Mouse (Mus musculus): ENCODE measurements around the gene Wnt4. TPM values are rescaled to one million over a fixed set of nuclear protein-coding genes. Genes with fewer than 3 reads are reported as not detected.
A peak's percentile ranks its signal among the peaks of the same experiment; 100 is the strongest.

Wnt4 gene
- polyA plus RNA-seq, 1 experiment from 2014 or later = 8.7 TPM

DNA sequence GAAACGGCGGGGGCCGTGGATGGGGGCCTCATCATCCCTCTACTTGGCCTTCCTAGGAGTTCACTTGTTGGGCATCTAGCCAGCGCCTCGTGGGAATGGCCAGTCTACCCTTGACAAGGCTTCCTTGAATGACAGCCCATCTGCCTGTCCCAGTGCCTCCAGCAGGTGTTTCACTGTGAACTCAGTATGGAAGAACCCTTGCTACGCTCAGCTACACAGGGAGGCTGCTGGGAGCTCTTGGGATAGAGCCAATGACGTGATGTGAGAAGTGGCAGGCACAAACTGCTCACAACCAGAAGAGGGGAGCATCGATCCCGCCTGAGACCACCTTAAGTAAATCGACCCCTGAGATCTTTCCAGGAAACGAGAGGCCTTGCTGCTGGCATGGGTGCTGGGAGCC, 23.7 kb upstream of the Wnt4 start:
- ATAC-seq (ENCODE audit: insufficient read depth, low FRiP score) = no peak
- WGBS = 65% methylated on average over 11 of the region's 11 CpGs

DNA sequence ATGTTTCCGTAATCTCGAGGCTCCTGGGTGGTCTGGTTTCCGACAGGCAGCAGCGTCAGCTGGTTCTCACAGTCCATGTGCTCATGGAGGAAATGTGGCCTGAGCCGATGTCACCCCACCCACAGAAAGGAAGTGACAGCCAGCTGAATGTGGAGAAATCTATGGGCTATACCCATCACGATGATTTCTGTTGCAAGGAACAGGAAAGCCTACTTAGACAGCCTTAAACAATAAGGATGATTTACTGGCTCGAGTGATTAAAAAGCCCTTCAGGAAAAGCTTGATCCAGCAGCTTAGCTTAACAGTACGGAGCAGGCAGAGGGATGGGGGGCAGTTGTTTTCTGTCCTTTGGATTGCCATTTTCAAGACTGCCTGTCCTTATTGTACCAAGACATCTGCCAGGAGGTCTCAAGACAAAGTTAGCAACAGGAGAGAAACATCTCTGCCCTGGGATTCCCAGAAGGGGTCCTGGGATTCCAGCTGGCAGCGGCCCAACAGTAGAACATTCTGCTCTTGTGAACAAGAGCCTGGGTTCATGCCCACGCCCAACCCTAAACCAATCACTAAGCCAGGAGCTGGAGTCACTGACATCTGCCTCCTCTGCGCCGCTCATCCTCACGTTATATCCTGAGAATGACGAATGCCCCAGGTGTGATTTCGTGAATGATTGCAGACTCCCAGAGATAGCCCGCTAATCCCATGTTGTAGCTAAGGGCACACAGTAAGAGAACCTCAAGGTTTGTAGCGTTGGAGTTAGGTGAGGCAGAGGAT, 22.9 kb upstream of the Wnt4 start:
- 67% methylated on average over 17 of the region's 17 CpGs for WGBS
- peak overlapping the region; percentile 60; the same call in 1 of the 2 replicates for H3K27ac ChIP-seq (ENCODE audit: low read length)
- no peak overlapping the region for H3K4me3 ChIP-seq (replicated peaks; ENCODE audit: low read length)
- no peaks in the 10 kb centered on the region for H3K36me3 ChIP-seq (ENCODE audit: control insufficient read depth, insufficient read depth, low read length)
- no peak for ATAC-seq (ENCODE audit: insufficient read depth, low FRiP score)
- no peak overlapping the region for H3K9ac ChIP-seq (ENCODE audit: low read length)
- H3K9me3 ChIP-seq (replicated peaks; ENCODE audit: control insufficient read depth, low read length) = no peaks in the 10 kb centered on the region
- H3K27me3 ChIP-seq (ENCODE audit: control insufficient read depth, insufficient read depth, low read length) = no peaks in the 10 kb centered on the region
- peaks cover 15% of the 10 kb centered on the region for H3K4me1 ChIP-seq (ENCODE audit: control insufficient read depth, insufficient read depth, low read length)
- no peak overlapping the region for H3K4me2 ChIP-seq (ENCODE audit: low read depth, low read length)

More for the DNA sequence above, 23.7 kb upstream of the Wnt4 start:
- peaks cover 15% of the 10 kb centered on the region for H3K4me1 ChIP-seq (ENCODE audit: control insufficient read depth, insufficient read depth, low read length)
- no peaks in the 10 kb centered on the region for H3K9me3 ChIP-seq (replicated peaks; ENCODE audit: control insufficient read depth, low read length)
- H3K9ac ChIP-seq (ENCODE audit: low read length) = no peak overlapping the region
- no peak overlapping the region for H3K4me2 ChIP-seq (ENCODE audit: low read depth, low read length)
- H3K27ac ChIP-seq (ENCODE audit: low read length) = no peak overlapping the region
- no peaks in the 10 kb centered on the region for H3K36me3 ChIP-seq (ENCODE audit: control insufficient read depth, insufficient read depth, low read length)
- H3K4me3 ChIP-seq (replicated peaks; ENCODE audit: low read length) = no peak overlapping the region
- no peaks in the 10 kb centered on the region for H3K27me3 ChIP-seq (ENCODE audit: control insufficient read depth, insufficient read depth, low read length)

DNA sequence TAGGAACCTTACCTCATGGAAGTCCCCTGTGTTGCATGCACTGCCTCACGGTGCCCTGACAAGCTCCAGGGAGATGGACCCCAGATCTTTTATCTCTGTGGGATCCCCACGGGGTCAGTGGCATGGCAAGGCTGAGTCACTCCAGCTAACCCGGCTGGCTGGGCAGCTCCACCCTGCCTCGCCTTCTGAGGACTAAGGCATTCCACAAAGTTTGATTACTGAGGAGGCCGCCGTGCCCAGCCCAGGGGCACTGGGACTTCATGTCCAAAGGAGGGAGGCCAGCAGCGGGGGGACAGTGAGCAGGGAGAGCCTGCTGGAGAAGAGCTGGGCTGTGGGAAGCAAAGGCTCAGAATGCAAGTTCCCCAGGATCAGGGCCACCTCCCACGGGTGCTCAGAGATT, 21.7 kb upstream of the Wnt4 start:
- H3K9me3 ChIP-seq (replicated peaks; ENCODE audit: control insufficient read depth, low read length) = no peaks in the 10 kb centered on the region
- no peak overlapping the region for H3K4me3 ChIP-seq (replicated peaks; ENCODE audit: low read length)
- WGBS = 44% methylated on average over 8 of the region's 8 CpGs
- H3K4me1 ChIP-seq (ENCODE audit: control insufficient read depth, insufficient read depth, low read length) = peaks cover 8% of the 10 kb centered on the region; the same call in 1 of the 2 replicates
- no peak overlapping the region for H3K9ac ChIP-seq (ENCODE audit: low read length)
- no peak overlapping the region for H3K4me2 ChIP-seq (ENCODE audit: low read depth, low read length)
- H3K27ac ChIP-seq (ENCODE audit: low read length) = peak overlapping the region; percentile 60; the same call in 1 of the 2 replicates
- no peaks in the 10 kb centered on the region for H3K36me3 ChIP-seq (ENCODE audit: control insufficient read depth, insufficient read depth, low read length)
- H3K27me3 ChIP-seq (ENCODE audit: control insufficient read depth, insufficient read depth, low read length) = no peaks in the 10 kb centered on the region
- peak; percentile 85 for ATAC-seq (ENCODE audit: insufficient read depth, low FRiP score)

DNA sequence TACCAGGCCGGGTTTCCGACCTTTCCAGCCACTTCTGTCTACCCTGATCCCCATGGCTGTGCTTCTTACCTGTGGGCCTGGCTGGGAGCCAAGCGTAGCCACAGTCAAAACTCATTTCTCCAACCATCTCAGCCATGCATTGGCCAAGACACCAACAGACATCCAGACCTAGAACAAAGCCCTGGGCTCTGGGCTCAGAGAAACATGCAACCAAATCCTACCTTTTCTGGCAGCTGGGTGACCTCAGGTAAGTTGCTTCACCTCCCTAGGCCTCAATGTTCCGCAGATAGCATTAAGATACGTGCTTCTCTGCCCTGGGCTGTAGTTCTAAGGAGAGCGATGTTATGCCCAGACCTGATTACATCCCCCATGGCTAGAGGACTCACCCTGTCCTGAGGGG, 15.5 kb upstream of the Wnt4 start:
- Histone ChIP-seq H3K4me1 (ENCODE audit: control insufficient read depth, insufficient read depth, low read length) (peaks cover 4% of the 10 kb centered on the region; the same call in 1 of the 2 replicates), H3K4me3 (replicated peaks; ENCODE audit: low read length) (no peak overlapping the region), H3K4me2 (ENCODE audit: low read depth, low read length) (no peak overlapping the region), H3K27ac (ENCODE audit: low read length) (no peak overlapping the region), H3K9ac (ENCODE audit: low read length) (no peak overlapping the region), H3K9me3 (replicated peaks; ENCODE audit: control insufficient read depth, low read length) (no peaks in the 10 kb centered on the region), H3K36me3 (ENCODE audit: control insufficient read depth, insufficient read depth, low read length) (no peaks in the 10 kb centered on the region), H3K27me3 (ENCODE audit: control insufficient read depth, insufficient read depth, low read length) (no peaks in the 10 kb centered on the region)
- WGBS = 86% methylated on average over 6 of the region's 6 CpGs
- no peak for ATAC-seq (ENCODE audit: insufficient read depth, low FRiP score)

DNA sequence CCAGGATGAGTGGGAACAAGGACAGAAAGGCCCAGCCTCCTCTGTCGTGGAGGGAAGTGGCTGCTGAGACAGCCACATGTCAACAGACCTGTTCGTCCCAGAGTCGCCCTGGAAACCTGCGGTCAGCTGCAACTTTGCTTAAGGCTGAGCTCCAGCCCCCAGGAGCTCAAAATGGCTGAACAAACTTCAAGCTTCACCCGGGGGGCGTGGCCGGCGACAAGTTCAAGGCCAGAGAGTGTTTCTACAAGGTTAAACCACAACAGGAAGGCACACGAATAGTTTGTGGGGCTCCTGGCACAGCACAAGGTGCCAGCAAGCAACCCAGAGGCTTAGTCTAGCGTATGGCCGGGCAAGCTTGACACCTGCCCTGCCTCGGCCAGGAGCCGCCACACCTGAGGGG, 13.2 kb upstream of the Wnt4 start:
- WGBS = 72% methylated on average over 13 of the region's 13 CpGs
- Histone ChIP-seq H3K9me3 (replicated peaks; ENCODE audit: control insufficient read depth, low read length) (no peaks in the 10 kb centered on the region), H3K4me1 (ENCODE audit: control insufficient read depth, insufficient read depth, low read length) (peaks cover 4% of the 10 kb centered on the region; the same call in 1 of the 2 replicates), H3K4me3 (replicated peaks; ENCODE audit: low read length) (no peak overlapping the region), H3K36me3 (ENCODE audit: control insufficient read depth, insufficient read depth, low read length) (no peaks in the 10 kb centered on the region), H3K9ac (ENCODE audit: low read length) (no peak overlapping the region), H3K27ac (ENCODE audit: low read length) (no peak overlapping the region), H3K4me2 (ENCODE audit: low read depth, low read length) (no peak overlapping the region), H3K27me3 (ENCODE audit: control insufficient read depth, insufficient read depth, low read length) (no peaks in the 10 kb centered on the region)
- ATAC-seq (ENCODE audit: insufficient read depth, low FRiP score) = no peak

DNA sequence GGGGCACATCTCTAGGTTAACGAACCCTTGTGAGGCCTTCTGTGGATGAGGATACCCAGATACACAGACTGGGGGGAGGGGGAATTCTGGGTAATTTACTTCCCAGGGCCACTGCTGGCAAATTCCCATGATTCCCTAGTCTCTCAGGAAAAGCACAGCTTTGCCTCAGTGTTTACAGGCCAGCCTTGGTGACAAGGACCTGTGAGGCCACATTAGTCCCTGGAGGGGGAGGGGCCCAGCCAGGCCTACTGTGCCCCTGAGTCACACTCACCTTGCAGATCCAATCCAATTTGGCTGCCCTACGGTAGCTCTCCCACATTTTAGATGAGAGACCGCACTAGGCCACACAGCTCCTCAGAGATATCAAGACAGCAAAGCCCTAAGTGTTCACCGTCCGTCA, 12.2 kb upstream of the Wnt4 start:
- no peak overlapping the region for H3K4me2 ChIP-seq (ENCODE audit: low read depth, low read length)
- peaks cover 4% of the 10 kb centered on the region; the same call in 1 of the 2 replicates for H3K4me1 ChIP-seq (ENCODE audit: control insufficient read depth, insufficient read depth, low read length)
- no peak overlapping the region for H3K4me3 ChIP-seq (replicated peaks; ENCODE audit: low read length)
- no peak overlapping the region for H3K27ac ChIP-seq (ENCODE audit: low read length)
- no peak overlapping the region for H3K9ac ChIP-seq (ENCODE audit: low read length)
- no peaks in the 10 kb centered on the region for H3K9me3 ChIP-seq (replicated peaks; ENCODE audit: control insufficient read depth, low read length)
- ATAC-seq (ENCODE audit: insufficient read depth, low FRiP score) = no peak
- WGBS = 73% methylated on average over 5 of the region's 5 CpGs
- H3K27me3 ChIP-seq (ENCODE audit: control insufficient read depth, insufficient read depth, low read length) = no peaks in the 10 kb centered on the region
- H3K36me3 ChIP-seq (ENCODE audit: control insufficient read depth, insufficient read depth, low read length) = no peaks in the 10 kb centered on the region

DNA sequence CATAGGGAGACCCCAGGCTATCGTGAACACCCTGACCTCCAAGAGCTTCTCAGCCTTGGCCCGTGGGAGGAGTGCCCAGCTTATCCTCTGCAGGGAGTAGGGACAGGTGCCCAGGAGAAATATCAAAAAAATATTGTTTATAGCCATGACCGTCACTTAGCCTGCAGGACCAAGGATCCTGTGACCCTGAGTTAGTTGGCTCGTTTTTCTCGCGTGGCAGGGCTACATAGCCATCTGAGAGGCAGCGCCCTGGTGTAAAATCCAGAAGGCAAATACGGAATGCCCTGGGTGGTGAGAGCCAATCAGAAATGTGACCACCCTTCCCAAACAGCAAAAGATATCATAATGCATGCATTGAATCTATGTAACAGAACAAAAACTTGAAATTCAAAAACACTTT, 8.7 kb upstream of the Wnt4 start:
- H3K36me3 ChIP-seq (ENCODE audit: control insufficient read depth, insufficient read depth, low read length) = no peaks in the 10 kb centered on the region
- WGBS = 66% methylated on average over 8 of the region's 8 CpGs
- H3K4me1 ChIP-seq (ENCODE audit: control insufficient read depth, insufficient read depth, low read length) = peaks cover 4% of the 10 kb centered on the region; the same call in 1 of the 2 replicates
- H3K4me3 ChIP-seq (replicated peaks; ENCODE audit: low read length) = no peak overlapping the region
- H3K9me3 ChIP-seq (replicated peaks; ENCODE audit: control insufficient read depth, low read length) = no peaks in the 10 kb centered on the region
- H3K27me3 ChIP-seq (ENCODE audit: control insufficient read depth, insufficient read depth, low read length) = no peaks in the 10 kb centered on the region
- H3K27ac ChIP-seq (ENCODE audit: low read length) = no peak overlapping the region
- H3K9ac ChIP-seq (ENCODE audit: low read length) = no peak overlapping the region
- no peak overlapping the region for H3K4me2 ChIP-seq (ENCODE audit: low read depth, low read length)
- no peak for ATAC-seq (ENCODE audit: insufficient read depth, low FRiP score)

DNA sequence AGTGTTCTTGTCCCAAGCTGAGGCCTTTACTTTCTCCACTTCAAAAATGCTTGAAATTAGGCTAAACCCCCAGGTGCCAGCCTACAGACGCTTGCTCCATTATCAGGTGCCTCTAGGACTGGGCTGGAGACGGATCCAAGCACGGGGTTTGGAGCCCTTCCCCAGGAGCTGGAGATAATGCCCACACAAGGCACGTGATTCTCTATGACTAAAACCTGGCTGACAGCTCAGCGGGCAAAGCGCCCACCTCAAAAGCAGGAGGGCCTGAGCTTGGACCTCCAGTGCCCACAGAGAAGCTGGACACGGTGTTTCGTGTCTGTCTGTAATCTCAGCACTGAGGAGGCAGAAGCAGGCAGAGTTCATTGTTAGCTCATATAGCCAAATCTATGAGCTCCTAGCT, 5.4 kb upstream of the Wnt4 start:
- ATAC-seq (ENCODE audit: insufficient read depth, low FRiP score) = no peak
- Histone ChIP-seq H3K4me3 (replicated peaks; ENCODE audit: low read length) (no peak overlapping the region), H3K27me3 (ENCODE audit: control insufficient read depth, insufficient read depth, low read length) (peaks cover 11% of the 10 kb centered on the region; the same call in 1 of the 2 replicates), H3K4me1 (ENCODE audit: control insufficient read depth, insufficient read depth, low read length) (peaks cover 23% of the 10 kb centered on the region), H3K36me3 (ENCODE audit: control insufficient read depth, insufficient read depth, low read length) (no peaks in the 10 kb centered on the region), H3K9me3 (replicated peaks; ENCODE audit: control insufficient read depth, low read length) (no peaks in the 10 kb centered on the region), H3K9ac (ENCODE audit: low read length) (no peak overlapping the region), H3K27ac (ENCODE audit: low read length) (no peak overlapping the region), H3K4me2 (ENCODE audit: low read depth, low read length) (no peak overlapping the region)
- 79% methylated on average over 8 of the region's 8 CpGs for WGBS

DNA sequence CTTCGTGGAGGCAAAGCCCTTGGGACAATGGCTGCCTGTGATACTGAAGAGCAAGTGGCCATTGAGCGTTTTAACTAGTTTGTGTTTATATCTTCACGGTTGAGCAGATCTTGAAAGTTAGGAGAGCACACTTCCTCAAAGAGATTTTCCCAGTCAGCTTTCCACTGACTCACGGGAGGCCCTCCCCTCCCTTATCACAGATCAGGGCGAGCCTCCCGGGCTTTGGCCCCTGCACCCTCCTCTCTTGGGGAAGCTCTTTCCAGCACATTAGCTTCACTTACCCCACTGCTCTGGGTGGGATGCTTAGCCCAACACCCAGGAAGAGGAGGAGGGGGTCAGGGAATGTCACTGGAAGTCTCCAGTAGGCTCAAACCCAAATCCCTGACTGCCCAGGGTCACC, 3.0 kb upstream of the Wnt4 start:
- peak overlapping the region; percentile 71 for H3K27ac ChIP-seq (ENCODE audit: low read length)
- no peaks in the 10 kb centered on the region for H3K9me3 ChIP-seq (replicated peaks; ENCODE audit: control insufficient read depth, low read length)
- no peak overlapping the region for H3K4me2 ChIP-seq (ENCODE audit: low read depth, low read length)
- no peaks in the 10 kb centered on the region for H3K36me3 ChIP-seq (ENCODE audit: control insufficient read depth, insufficient read depth, low read length)
- H3K4me3 ChIP-seq (replicated peaks; ENCODE audit: low read length) = no peak overlapping the region
- H3K27me3 ChIP-seq (ENCODE audit: control insufficient read depth, insufficient read depth, low read length) = peaks cover 26% of the 10 kb centered on the region
- H3K9ac ChIP-seq (ENCODE audit: low read length) = no peak overlapping the region
- no peak for ATAC-seq (ENCODE audit: insufficient read depth, low FRiP score)
- WGBS = 16% methylated on average over 6 of the region's 6 CpGs
- H3K4me1 ChIP-seq (ENCODE audit: control insufficient read depth, insufficient read depth, low read length) = peaks cover 28% of the 10 kb centered on the region
